Mouse (Mus musculus) thymus, adult 2 months (tissue): ENCODE measurements around the gene Cnn3. TPM values are rescaled to one million over a fixed set of nuclear protein-coding genes. Genes with fewer than 3 reads are reported as not detected.

Experiments
- DNase-seq: peaks from one replicate; pipeline ENCODE4 v3.0.0; 2021
- H3K27ac ChIP-seq: fragments of 200-500 bp; 2 replicates; pipeline ENCODE4 v1.5.1; 2012; ENCODE audit warnings: low read length, control low read depth; ENCODE audit not compliant: control insufficient read depth, insufficient read depth
- H3K27me3 ChIP-seq: fragments of 200-500 bp; 2 replicates; pipeline ENCODE4 v1.6.1; 2012; ENCODE audit warnings: mild to moderate bottlenecking, low read length, moderate library complexity, mixed read lengths; ENCODE audit not compliant: control insufficient read depth, insufficient read depth
- H3K36me3 ChIP-seq: fragments of 200-500 bp; 2 replicates; pipeline ENCODE4 v1.6.1; 2012; ENCODE audit warnings: mild to moderate bottlenecking, low read length, moderate library complexity; ENCODE audit not compliant: control insufficient read depth, insufficient read depth
- H3K4me1 ChIP-seq: fragments of 200-500 bp; replicated peaks from 2 replicates; pipeline ENCODE4 v1.6.1; 2012; ENCODE audit warnings: low read length; ENCODE audit not compliant: control insufficient read depth, insufficient read depth
- H3K4me3 ChIP-seq: fragments of 200-500 bp; 2 replicates; pipeline ENCODE4 v1.5.1; 2012; ENCODE audit warnings: mild to moderate bottlenecking, low read length, control low read depth, moderate library complexity; ENCODE audit not compliant: control insufficient read depth, insufficient read depth
- CTCF ChIP-seq: fragments of 200-500 bp; IDR thresholded peaks from 2 replicates; pipeline ENCODE4 v1.5.1; 2012; ENCODE audit warnings: mild to moderate bottlenecking, control low read depth, low read length, moderate library complexity, borderline replicate concordance; ENCODE audit not compliant: control insufficient read depth, poor library complexity, insufficient read depth; ENCODE audit errors: extremely low read depth
- POLR2A ChIP-seq: fragments of 200-500 bp; IDR thresholded peaks from 2 replicates; pipeline ENCODE4 v1.6.1; 2012; ENCODE audit warnings: mild to moderate bottlenecking, low read length, control low read depth, moderate library complexity; ENCODE audit not compliant: control insufficient read depth, poor library complexity, insufficient read depth; ENCODE audit errors: extremely low read depth
- WGBS: fragments of 180-500 bp; shearing (Covaris S2); methylation state at CpG from one replicate; pipeline ENCODE4 v1.1.7; 2018; 5-methylcytosine and 5-hydroxymethylcytosine counted together
- polyA plus RNA-seq: library from polyadenylated mRNA; depleted of rRNA; stranded (reverse); fragments of >200 nt; gene quantifications from 2 replicates; pipeline ENCODE4 v1.2.3, GENCODE M21; 2012

Gene Cnn3
- polyA plus RNA-seq, 1 experiment, result 212 TPM

DNA sequence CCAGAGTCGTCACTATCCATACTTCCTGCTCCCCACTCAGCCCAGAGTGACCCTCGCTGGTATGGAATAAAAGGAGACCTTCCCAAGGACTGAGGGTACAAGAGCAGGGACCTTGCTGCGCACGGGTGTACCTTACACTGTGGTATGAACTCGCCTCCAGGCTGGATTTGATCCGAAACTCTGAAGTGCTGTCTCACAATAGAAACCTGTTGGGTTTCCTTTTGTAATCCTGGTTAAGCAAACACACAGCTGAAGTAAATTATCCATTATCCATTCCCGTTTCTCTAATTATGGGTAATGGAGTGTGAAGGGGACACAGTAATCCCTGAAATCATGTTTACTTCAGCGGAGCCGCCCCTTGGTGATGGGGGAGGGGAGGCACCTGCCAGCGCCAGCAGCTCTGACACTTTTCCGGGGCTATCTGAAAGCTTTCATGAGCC, 21.8 kb downstream of the Cnn3 start:
- Histone ChIP-seq H3K4me1 (peaks cover 25% of the 10 kb centered on the region), H3K27ac (no peak overlapping the region), H3K4me3 (no peak overlapping the region), H3K36me3 (peaks cover 24% of the 10 kb centered on the region), H3K27me3 (no peaks in the 10 kb centered on the region)
- 87% methylated on average over 11 of the region's 11 CpGs for WGBS
- DNase-seq, result no peak
- TF ChIP-seq POLR2A (no peak), CTCF (no peak)

DNA sequence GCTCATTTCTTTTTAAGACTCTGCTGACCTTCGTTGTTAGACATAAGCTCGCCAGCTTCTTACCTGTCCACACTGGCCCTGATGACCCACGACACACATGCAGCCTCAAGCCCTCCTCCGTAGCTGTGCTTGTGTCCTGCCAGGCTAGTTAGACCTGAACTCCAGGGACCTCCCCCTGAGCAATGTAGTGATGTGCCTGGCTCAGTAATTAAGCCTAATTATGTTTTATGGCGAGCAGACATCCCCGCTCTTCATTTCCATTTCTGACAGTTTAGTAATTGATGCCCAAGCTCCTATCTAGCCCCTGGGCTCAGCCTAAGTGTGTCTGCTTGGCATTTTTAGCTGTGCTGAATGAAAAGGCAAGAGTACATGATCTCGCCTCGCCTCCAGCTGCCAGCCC, 22.3 kb downstream of the Cnn3 start:
- H3K27me3 ChIP-seq, result no peaks in the 10 kb centered on the region
- 93% methylated on average over 8 of the region's 8 CpGs for WGBS
- peaks cover 24% of the 10 kb centered on the region for H3K36me3 ChIP-seq
- H3K27ac ChIP-seq, result no peak overlapping the region
- DNase-seq, result no peak
- H3K4me3 ChIP-seq, result no peak overlapping the region
- TF ChIP-seq POLR2A (no peak), CTCF (no peak)
- peaks cover 22% of the 10 kb centered on the region for H3K4me1 ChIP-seq

DNA sequence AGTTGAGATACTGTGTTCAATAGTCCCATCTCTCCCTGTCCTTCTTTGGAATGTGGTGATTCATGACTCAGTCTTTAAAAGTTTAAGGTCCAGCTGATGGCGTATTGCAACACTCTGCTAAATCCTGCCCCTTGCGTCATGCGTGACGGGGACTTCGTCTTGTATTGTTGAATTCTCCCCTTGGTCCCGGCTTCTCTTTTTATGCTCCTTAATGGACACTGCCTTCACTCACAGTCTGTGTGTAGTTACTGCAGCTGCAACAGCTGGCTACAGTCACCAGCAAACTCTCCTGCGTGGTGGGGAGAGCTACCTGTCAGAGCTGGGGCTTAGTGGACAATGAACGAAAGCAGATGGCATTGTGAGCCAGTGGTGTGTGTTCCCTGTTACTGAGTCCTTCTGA, 23.2 kb downstream of the Cnn3 start:
- TF ChIP-seq POLR2A (no peak), CTCF (no peak)
- no peak for DNase-seq
- peaks cover 15% of the 10 kb centered on the region for H3K4me1 ChIP-seq
- WGBS, result 91% methylated on average over 8 of the region's 8 CpGs
- peaks cover 27% of the 10 kb centered on the region for H3K36me3 ChIP-seq
- no peak overlapping the region for H3K4me3 ChIP-seq
- no peaks in the 10 kb centered on the region for H3K27me3 ChIP-seq
- H3K27ac ChIP-seq, result no peak overlapping the region

DNA sequence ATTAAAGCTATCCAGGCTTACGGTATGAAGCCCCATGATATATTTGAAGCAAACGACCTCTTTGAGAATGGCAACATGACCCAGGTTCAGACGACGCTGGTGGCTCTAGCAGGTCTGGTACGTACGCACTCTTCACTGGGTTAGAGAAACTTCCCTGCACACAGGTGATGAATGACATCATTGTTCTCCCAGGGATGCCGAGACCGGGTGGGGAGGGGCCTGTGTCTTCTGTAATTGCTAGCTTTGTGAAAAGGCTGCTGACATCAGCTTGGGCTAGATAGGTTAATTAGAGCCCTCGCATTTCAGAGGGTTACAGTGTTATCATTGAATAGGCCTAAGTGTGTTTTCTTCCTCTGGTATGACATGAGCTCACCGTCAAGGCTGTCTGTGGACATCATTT, 25.1 kb downstream of the Cnn3 start:
- Histone ChIP-seq H3K4me3 (no peak overlapping the region), H3K27ac (no peak overlapping the region), H3K27me3 (no peaks in the 10 kb centered on the region), H3K4me1 (peaks cover 7% of the 10 kb centered on the region; the same call in 1 of the 2 replicates), H3K36me3 (peaks cover 45% of the 10 kb centered on the region)
- TF ChIP-seq CTCF (no peak), POLR2A (no peak)
- DNase-seq, result no peak
- WGBS, result 96% methylated on average over 10 of the region's 10 CpGs

DNA sequence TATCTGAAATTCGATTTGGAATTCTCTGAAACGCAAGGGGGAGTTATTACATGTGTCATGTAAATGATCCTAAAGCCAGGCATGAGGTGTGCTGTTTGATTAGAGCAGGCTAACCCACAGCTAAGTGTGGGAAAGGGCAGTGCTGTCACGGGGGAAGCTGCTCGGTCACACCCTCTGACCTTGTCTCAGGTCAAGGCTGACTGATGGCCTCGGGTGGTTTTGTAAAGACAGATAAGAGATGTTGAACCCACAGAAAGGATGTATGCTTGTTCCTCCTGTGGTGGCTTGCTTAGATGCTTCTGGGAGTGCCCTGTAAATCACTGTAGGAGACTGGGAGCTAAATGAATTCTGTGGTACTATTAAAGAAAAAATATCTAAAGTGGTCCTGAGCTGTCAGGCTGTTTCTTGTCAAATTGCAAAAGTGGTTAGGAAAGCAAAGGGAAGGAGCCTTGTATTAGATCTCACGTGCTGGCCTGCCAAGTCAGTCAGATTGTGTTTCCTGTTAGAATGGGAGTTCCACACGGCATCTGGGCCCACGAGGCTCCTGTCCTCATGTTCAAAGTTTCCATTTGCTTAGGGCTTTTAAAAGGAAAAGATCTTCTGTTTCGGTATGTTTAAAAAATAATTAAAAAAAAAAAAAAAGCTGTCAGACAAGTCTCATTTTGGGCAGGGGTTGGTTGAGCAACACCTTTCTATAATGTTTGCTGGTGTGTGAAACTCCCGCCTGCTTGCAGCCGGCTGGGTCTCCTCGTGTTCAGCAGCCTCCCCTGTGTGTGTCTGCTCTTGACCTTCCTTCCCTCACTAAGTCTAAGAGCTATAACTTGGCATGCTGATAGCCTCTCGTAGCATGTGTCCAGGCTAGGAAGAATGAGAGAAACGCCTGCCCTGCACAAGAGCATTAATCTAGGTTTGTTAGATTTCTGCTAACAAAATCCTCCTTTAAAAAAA, 32.5 kb downstream of the Cnn3 start:
- peaks cover 30% of the 10 kb centered on the region for H3K36me3 ChIP-seq

DNA sequence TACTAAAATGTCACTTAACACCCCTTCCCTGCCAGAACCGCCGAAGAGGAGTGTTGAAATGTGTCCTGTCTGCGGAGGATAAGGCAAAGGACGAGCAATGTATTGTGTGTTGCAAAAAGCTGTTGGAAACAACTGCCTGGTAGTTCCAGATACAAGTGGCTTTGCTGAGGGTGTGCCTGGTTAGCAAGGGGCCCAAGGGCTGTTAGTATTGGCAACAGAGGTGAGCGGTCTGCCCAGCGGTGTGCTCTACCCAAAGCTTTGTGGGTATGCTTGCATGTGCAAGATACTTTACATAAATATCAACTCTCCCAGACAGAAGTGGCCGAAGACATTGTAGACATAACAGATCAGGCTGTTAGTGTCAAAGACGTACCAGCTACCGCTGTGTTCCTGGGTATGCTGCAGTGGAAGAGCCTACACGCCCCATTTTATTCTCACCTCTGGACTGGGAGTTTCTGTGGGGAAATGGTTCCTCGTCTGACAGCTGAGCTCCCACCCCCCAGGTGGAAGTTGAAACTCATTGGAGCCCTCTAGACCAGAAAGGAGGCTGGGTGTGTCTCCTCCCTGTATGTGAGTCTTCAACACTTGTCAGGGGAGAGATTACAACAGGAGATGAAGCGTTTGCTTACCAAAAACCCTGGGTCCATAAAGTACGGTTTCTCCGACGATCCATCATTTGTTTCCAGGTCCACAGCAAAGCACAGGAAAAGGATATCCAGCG, 34.3 kb downstream of the Cnn3 start:
- Histone ChIP-seq H3K27me3 (no peaks in the 10 kb centered on the region), H3K27ac (no peak overlapping the region)
- 94% methylated on average over 16 of the region's 16 CpGs for WGBS

More for the DNA sequence above, 32.5 kb downstream of the Cnn3 start:
- no peak for TF ChIP-seq CTCF
- no peak for TF ChIP-seq POLR2A
- Histone ChIP-seq H3K4me1 (no peaks in the 10 kb centered on the region; the same call in 1 of the 2 replicates), H3K27ac (no peak overlapping the region), H3K4me3 (no peak overlapping the region), H3K27me3 (no peaks in the 10 kb centered on the region)
- no peak for DNase-seq
- 76% methylated on average over 14 of the region's 14 CpGs for WGBS

More for the DNA sequence above, 34.3 kb downstream of the Cnn3 start:
- TF ChIP-seq CTCF, result no peak
- TF ChIP-seq POLR2A, result no peak
- no peak for DNase-seq
- no peaks in the 10 kb centered on the region; the same call in 1 of the 2 replicates for H3K4me1 ChIP-seq
- H3K4me3 ChIP-seq, result no peak overlapping the region
- H3K36me3 ChIP-seq, result peaks cover 16% of the 10 kb centered on the region
